ENCODE assay signal across 8 mouse cellular contexts in genomic region chr19:33223276-33223675, GRCm38 (mm10).
A peak's percentile ranks its signal among the peaks of the same experiment; 100 is the strongest.
DNase-seq lines count a peak whose midpoint lies in the region; ATAC-seq and TF ChIP-seq lines count a peak whose summit lies in the region.

No protein-coding gene starts in this region.

- TF ChIP-seq CTCF in stomach, postnatal 0 days (IDR thresholded peaks at IDR 0.05; ENCODE audit: low read depth), result no peak

- no peak for TF ChIP-seq EP300 in stomach, postnatal 0 days (optimal IDR thresholded peaks at IDR 0.05)

- peak; percentile 95 for DNase-seq in heart, adult 11 months
- no peak for DNase-seq in heart, postnatal 25 days (ENCODE audit: low spot score)
- DNase-seq in MN1 (ENCODE audit: low spot score), result peak; percentile 70
- DNase-seq in fat pad, adult 2 months (ENCODE audit: extremely low read depth, low read depth, low spot score), result peak; percentile 47
- DNase-seq in kidney, postnatal 4 days, result peak; percentile 76 to 85
- DNase-seq in stomach, postnatal 0 days (ENCODE audit: low spot score), result peak; percentile 52
- no peak for DNase-seq in limb, embryonic 10.5 days (ENCODE audit: low spot score)
- no peak for DNase-seq in ovary, adult 18-20 months (ENCODE audit: low spot score)

- H3K4me3 ChIP-seq in stomach, postnatal 0 days (ENCODE audit: low read depth, low read length), result no peak overlapping the region
- no peak overlapping the region for H3K4me3 ChIP-seq in limb, embryonic 10.5 days

- H3K27me3 ChIP-seq in stomach, postnatal 0 days (ENCODE audit: control insufficient read depth, insufficient read depth, low read length), result no peaks in the 10 kb centered on the region
- no peaks in the 10 kb centered on the region for H3K27me3 ChIP-seq in limb, embryonic 10.5 days (ENCODE audit: low read depth, poor library complexity, severe bottlenecking)

- no peaks in the 10 kb centered on the region for H3K36me3 ChIP-seq in stomach, postnatal 0 days (ENCODE audit: control insufficient read depth, insufficient read depth, low read length)
- H3K36me3 ChIP-seq in limb, embryonic 10.5 days, result no peaks in the 10 kb centered on the region

- intact Hi-C loops in heart, postnatal 25 days (cut with DNase I), result loop anchor here (5.0 kb wide), 1 partner anchor 101 kb away; no protein-coding TSS in a partner anchor

- no peaks in the 10 kb centered on the region for H3K4me1 ChIP-seq in stomach, postnatal 0 days (replicated peaks; ENCODE audit: control insufficient read depth, insufficient read depth)
- H3K4me1 ChIP-seq in limb, embryonic 10.5 days, result peaks cover 10% of the 10 kb centered on the region; the same call in 1 of the 2 replicates

- H3K4me2 ChIP-seq in stomach, postnatal 0 days (replicated peaks; ENCODE audit: low read depth), result no peak overlapping the region

- no peaks in the 10 kb centered on the region for H3K9me3 ChIP-seq in stomach, postnatal 0 days (ENCODE audit: control insufficient read depth, low read length)
- no peaks in the 10 kb centered on the region for H3K9me3 ChIP-seq in limb, embryonic 10.5 days (replicated peaks)

- no peak overlapping the region for H3K27ac ChIP-seq in stomach, postnatal 0 days (replicated peaks)
- no peak overlapping the region for H3K27ac ChIP-seq in limb, embryonic 10.5 days

- ATAC-seq in stomach, postnatal 0 days (ENCODE audit: low FRiP score, low TSS enrichment), result no peak

- H3K9ac ChIP-seq in stomach, postnatal 0 days (ENCODE audit: low read length), result no peak overlapping the region

- WGBS in stomach, postnatal 0 days, result 42% methylated on average over 6 of the region's 6 CpGs
- 83% methylated on average over 6 of the region's 6 CpGs for WGBS in limb, embryonic 10.5 days

Comparison
In these comparisons a context has a peak if more than half of its experiments do, and no peak if none do; other contexts are left out.
1. DNase-seq: peak in heart, adult 11 months (single experiment), MN1 (single experiment), fat pad, adult 2 months (single experiment), kidney, postnatal 4 days (2 of 2) and stomach, postnatal 0 days (single experiment); none in heart, postnatal 25 days (single experiment), limb, embryonic 10.5 days (single experiment) and ovary, adult 18-20 months (single experiment).